Mouse (Mus musculus): ENCODE data around the gene Krtap19-4. TPM values are rescaled to one million over a fixed set of nuclear protein-coding genes. Genes with fewer than 3 reads are reported as not detected.

The Krtap19-4 gene
- total RNA-seq (2021), result not detected
- long read RNA-seq, experiment 1, result 0 reads
- long read RNA-seq, experiment 2, result 0 reads

GRCm38 (mm10) chr16:88884989-88885388 lies at the start of gene Krtap19-4:
TSS of gene Krtap19-4 (minus strand) at chr16:88885089.
- no peak for DNase-seq

DNA sequence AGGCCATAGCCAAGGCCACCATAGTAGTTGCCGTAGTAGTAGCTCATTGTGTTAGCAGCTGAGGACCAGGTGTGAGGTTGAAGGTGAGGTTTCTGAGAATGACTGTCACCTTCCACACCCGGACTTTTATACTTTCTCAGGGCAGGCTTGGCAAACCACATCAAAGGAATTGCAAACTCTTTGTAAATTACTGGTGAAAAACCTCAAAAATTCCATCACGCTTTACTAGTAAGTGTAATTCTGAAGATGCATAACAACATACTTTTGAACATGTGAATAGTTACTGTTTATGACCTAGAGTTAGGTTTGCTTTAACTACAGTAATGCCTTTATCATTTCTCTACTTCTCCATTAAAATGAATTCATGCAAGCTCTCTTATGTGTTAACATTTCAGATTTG lies 47.3 kb upstream of the Krtap19-4 start, which contains the start of gene Krtap19-9b:
Gene Krtap19-9b (minus strand): TSS at position 101 of the 400 bp plus-strand sequence.
- DNase-seq, result no peak

DNA sequence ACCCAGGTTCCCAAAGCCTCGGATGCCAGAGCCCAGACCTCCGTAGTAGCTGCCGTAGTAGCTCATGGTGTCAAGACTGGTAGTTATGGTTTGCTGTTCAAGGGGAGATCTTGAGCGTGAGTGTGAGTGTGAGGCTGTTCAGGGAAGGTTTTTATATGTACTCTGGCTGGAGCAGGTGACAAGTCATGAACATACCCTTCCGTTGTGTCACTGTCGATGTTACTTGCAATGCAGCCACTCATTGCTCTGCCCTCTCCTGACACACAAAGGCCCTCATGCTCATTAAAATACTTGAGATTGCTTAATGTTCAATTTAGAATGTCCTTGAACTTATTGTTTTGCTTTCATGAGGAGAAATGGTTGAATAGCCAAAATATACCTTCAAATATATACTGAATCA lies 11.5 kb upstream of the Krtap19-4 start, which contains the start of gene Krtap19-5:
Gene Krtap19-5 (minus strand): TSS at position 101 of the 400 bp plus-strand sequence.
- no peak for DNase-seq

DNA sequence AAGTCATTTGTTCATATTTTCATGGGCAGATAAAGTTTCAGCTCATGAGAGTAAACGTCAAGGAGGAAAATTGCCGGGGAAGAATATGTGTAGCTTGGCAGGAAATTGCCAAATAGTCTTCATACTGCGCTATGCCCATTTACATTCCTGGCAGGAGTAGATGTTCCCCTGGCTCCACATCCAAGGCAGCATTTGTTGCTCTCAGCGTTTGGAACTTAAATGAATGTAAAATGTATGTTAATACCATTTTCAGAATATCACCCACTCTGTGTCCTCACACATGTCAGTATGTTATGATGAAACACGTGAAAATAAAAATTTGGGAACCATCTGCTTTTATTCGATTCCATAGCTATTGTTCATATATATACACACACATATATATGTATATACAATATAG lies 2.0 kb upstream of the Krtap19-4 start:
- no peak for DNase-seq

DNA sequence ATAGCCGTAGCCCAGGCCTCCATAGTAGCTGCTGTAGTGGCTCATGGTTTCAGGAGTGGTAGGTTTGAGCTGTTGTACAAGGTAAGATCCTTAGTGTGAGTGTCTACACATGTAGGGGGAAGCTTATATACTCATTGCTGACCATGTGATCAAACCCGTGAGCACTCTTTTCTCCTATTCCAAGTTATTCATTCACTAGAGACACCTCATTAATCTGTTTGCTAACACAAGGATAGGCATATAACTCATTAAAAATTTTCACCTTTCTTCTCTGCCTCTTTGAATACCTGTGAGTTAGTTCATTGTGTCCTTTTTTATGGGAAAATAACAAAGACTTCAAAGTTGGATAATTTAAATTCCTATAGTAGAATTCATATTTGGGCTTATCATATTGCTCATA lies 7.0 kb downstream of the Krtap19-4 start, which contains the start of gene Krtap19-3:
Gene Krtap19-3 (minus strand): TSS at position 101 of the 400 bp plus-strand sequence.
- DNase-seq, result no peak

DNA sequence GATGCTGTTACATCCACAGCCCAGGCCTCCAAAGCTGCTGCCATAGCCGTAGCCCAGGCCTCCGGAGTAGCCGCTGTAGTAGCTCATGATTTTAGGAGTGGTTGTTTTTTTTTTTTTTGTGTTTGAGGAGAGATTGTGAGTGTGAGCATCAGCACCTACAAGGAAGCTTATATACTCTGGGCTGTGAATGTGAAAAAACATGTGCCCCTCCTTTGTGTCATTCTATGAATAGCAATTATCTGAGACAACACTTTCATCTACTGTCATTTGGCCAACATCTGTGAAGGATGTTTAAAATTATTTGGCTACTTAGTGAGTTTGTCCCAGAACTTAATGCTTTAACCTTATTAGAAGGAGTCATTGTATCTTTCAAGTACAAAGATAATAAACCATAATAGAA lies 10.7 kb downstream of the Krtap19-4 start, which contains the start of gene Krtap19-2:
Gene Krtap19-2 (minus strand): TSS at position 101 of the 400 bp plus-strand sequence.
- no peak for DNase-seq

GRCm38 (mm10) chr16:88869311-88869710 lies 15.6 kb downstream of the Krtap19-4 start, which contains the start of gene Krtap19-1:
TSS of gene Krtap19-1 (minus strand) at chr16:88869411.
- DNase-seq, result no peak

- DNase-seq, result no peak
Observed at GRCm38 (mm10) chr16:88864887-88865407, 19.9 kb downstream of the Krtap19-4 start.

DNA sequence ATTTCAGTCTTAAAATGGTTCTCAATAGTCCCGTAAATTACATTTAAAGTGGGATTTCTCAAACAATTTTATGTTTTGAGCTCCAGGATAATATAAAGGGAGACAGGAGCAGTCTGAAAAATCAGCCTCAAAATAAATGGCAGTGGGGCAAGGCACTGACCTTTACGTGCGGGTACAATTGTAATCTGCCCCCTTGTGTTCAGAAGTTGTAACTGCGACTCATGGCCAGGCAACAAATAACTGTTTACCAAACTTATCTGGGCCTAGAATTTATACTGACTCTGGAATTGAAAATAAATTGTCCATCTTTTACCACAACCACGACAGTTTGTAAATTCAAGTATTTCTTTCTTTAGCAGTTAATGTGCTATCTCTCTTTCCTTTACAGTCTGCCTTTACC lies 33.4 kb downstream of the Krtap19-4 start:
- DNase-seq, result peak; percentile 8

DNA sequence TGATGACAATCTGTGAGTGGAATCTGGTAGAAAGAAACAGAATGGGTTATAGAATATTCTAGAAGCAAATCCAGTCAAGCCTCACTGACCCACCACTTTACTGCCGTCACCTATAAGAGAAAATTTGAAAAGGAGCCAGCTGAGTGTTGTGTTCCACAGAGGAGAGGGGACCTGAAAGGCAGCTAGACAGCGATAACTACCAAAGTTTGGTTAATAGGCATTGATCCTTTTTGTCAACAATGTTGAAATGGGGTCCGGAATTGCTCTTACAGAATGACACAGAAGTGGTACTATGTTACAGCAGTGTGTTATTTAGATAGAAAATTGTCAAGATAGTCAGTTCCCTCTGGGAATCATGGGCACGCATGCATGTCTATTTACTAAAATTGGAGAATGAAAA lies 36.3 kb downstream of the Krtap19-4 start:
- no peak for DNase-seq

DNA sequence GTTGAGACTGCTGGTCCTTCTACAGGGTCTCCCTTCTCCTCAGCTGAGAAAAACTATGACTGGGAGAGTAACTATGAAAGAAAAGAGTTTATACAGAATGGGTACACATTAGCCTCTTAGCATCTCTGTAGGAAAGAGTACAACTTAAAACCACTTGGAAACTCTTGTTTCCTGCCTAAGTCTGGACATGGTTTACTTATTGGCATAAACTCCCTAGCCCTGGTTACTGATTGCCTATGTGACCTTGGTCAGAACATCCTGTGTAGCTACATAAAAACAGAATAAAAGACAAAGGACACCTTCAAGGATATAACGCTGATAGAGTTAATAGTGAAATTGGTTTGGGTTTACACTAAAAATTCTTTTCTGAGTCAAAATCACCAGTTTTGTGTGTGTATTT lies 37.5 kb downstream of the Krtap19-4 start:
- DNase-seq, result no peak

Other genes starting within 250 kb of the Krtap19-4 start
- gene Krtap26-1, start 237.3 kb downstream of the Krtap19-4 start, total RNA-seq (2021), result not detected
- not detected for gene Krtap27-1, start 213.4 kb downstream of the Krtap19-4 start, total RNA-seq (2021)
- not detected for gene 2310061N02Rik, start 177.1 kb downstream of the Krtap19-4 start, total RNA-seq (2021)
- gene Krtap13-1, start 156.2 kb downstream of the Krtap19-4 start, total RNA-seq (2021), result not detected
- gene Krtap13, start 133.5 kb downstream of the Krtap19-4 start, total RNA-seq (2021), result not detected
- not detected for gene 2310034C09Rik, start 126.2 kb downstream of the Krtap19-4 start, total RNA-seq (2021)
- not detected for gene 2310057N15Rik, start 110.9 kb downstream of the Krtap19-4 start, total RNA-seq (2021)
- not detected for gene Gm5965, start 107.2 kb downstream of the Krtap19-4 start, total RNA-seq (2021)
- gene Gm20741, start 72.9 kb downstream of the Krtap19-4 start, total RNA-seq (2021), result not detected
- not detected for gene Krtap15, start 64.9 kb downstream of the Krtap19-4 start, total RNA-seq (2021)
- gene Krtap14, start 58.9 kb downstream of the Krtap19-4 start, total RNA-seq (2021), result not detected
- gene Krtap19-1, start 15.7 kb downstream of the Krtap19-4 start, total RNA-seq (2021), result not detected
- gene Krtap19-2, start 10.8 kb downstream of the Krtap19-4 start, total RNA-seq (2021), result not detected
- gene Krtap19-3, start 7.1 kb downstream of the Krtap19-4 start, total RNA-seq (2021), result not detected
- gene Krtap19-5, start 11.4 kb upstream of the Krtap19-4 start, total RNA-seq (2021), result not detected
- not detected for gene Krtap19-9b, start 47.2 kb upstream of the Krtap19-4 start, total RNA-seq (2021)
- not detected for gene Krtap16-3, start 77.8 kb upstream of the Krtap19-4 start, total RNA-seq (2021)
- gene Krtap22-2, start 125.7 kb upstream of the Krtap19-4 start, total RNA-seq (2021), result not detected
- under 1 TPM in 1 of 2 experiments, not detected in 1; 0.63 TPM for gene Gm10229, start 130.2 kb upstream of the Krtap19-4 start, total RNA-seq (2021)
- gene Krtap6-1, start 146.6 kb upstream of the Krtap19-4 start, total RNA-seq (2021), result not detected
- gene Gm10228, start 156.4 kb upstream of the Krtap19-4 start, total RNA-seq (2021), result under 1 TPM in 1 of 2 experiments, not detected in 1; 0.96 TPM
- gene Krtap6-5, start 162.8 kb upstream of the Krtap19-4 start, total RNA-seq (2021), result not detected
- not detected for gene 1110025L11Rik, start 178.9 kb upstream of the Krtap19-4 start, total RNA-seq (2021)
- gene Krtap6-3, start 198.9 kb upstream of the Krtap19-4 start, total RNA-seq (2021), result not detected